Mouse (Mus musculus) kidney, adult 2 months (tissue): Measurements from ENCODE around the gene Cmklr1. TPM values are rescaled to one million over a fixed set of nuclear protein-coding genes. Genes with fewer than 3 reads are reported as not detected.

Experiments
- DNase-seq: peaks from one replicate; pipeline ENCODE4 v3.0.0; 2021
- H3K27ac ChIP-seq: fragments of 200-500 bp; 2 replicates; pipeline ENCODE4 v1.5.1; 2012; ENCODE audit warnings: low read depth, low read length, control low read depth, inconsistent platforms; ENCODE audit not compliant: insufficient read depth
- H3K27me3 ChIP-seq: fragments of 200-500 bp; replicated peaks from 2 replicates; pipeline ENCODE4 v1.6.1; 2012; ENCODE audit warnings: mild to moderate bottlenecking, moderate library complexity, low read length, inconsistent platforms; ENCODE audit not compliant: control insufficient read depth, insufficient read depth
- H3K36me3 ChIP-seq: fragments of 200-500 bp; 2 replicates; pipeline ENCODE4 v1.6.1; 2012; ENCODE audit warnings: mild to moderate bottlenecking, moderate library complexity, low read length, inconsistent platforms; ENCODE audit not compliant: control insufficient read depth, insufficient read depth
- H3K4me1 ChIP-seq: fragments of 200-500 bp; 2 replicates; pipeline ENCODE4 v1.6.1; 2011; ENCODE audit warnings: low read length; ENCODE audit not compliant: control insufficient read depth, insufficient read depth
- H3K4me3 ChIP-seq: fragments of 200-500 bp; 2 replicates; pipeline ENCODE4 v1.5.1; 2011; ENCODE audit warnings: mild to moderate bottlenecking, low read depth, low read length, control low read depth; ENCODE audit not compliant: insufficient read depth
- CTCF ChIP-seq: fragments of 200-500 bp; conservative IDR thresholded peaks from 2 replicates; pipeline ENCODE4 v1.5.1; 2011; ENCODE audit warnings: low read depth, mild to moderate bottlenecking, control low read depth, low read length, moderate library complexity, mixed read lengths; ENCODE audit not compliant: insufficient read depth, insufficient read length
- POLR2A ChIP-seq: fragments of 200-500 bp; IDR thresholded peaks from one replicate; pipeline ENCODE4 v1.6.1; 2011; ENCODE audit warnings: low read depth, low read length, control low read depth
- WGBS: fragments of 180-500 bp; shearing (Covaris S2); methylation state at CpG from one replicate; pipeline ENCODE4 v1.1.7; 2018; 5-methylcytosine and 5-hydroxymethylcytosine counted together
- polyA plus RNA-seq: library from polyadenylated mRNA; depleted of rRNA; stranded (reverse); fragments of >200 nt; gene quantifications from 2 replicates; pipeline ENCODE4 v1.2.3, GENCODE M21; 2012

Gene Cmklr1
- polyA plus RNA-seq, 1 experiment: 19.4 TPM

- DNase-seq: no peak
- Histone ChIP-seq H3K4me3 (no peak overlapping the region), H3K27ac (no peak overlapping the region), H3K4me1 (no peaks in the 10 kb centered on the region), H3K36me3 (no peaks in the 10 kb centered on the region), H3K27me3 (no peaks in the 10 kb centered on the region)
- 54% methylated on average over 2 of the region's 2 CpGs for WGBS
- TF ChIP-seq CTCF: no peak
- TF ChIP-seq POLR2A: no peak
Observed at GRCm38 (mm10) chr5:113623052-113623451, 27.2 kb downstream of the Cmklr1 start.

GRCm38 (mm10) chr5:113620999-113621398 is 29.2 kb downstream of the Cmklr1 start:
- TF ChIP-seq CTCF (no peak), POLR2A (no peak)
- 62% methylated on average over 7 of the region's 7 CpGs for WGBS
- DNase-seq: no peak

GRCm38 (mm10) chr5:113620130-113620716 is 30.0 kb downstream of the Cmklr1 start:
- no peaks in the 10 kb centered on the region for H3K36me3 ChIP-seq
- H3K27ac ChIP-seq: no peak overlapping the region
- H3K4me1 ChIP-seq: no peaks in the 10 kb centered on the region
- TF ChIP-seq CTCF: no peak
- no peak for TF ChIP-seq POLR2A
- 63% methylated on average over 16 of the region's 16 CpGs for WGBS
- no peaks in the 10 kb centered on the region for H3K27me3 ChIP-seq
- DNase-seq: no peak
- H3K4me3 ChIP-seq: no peak overlapping the region

More at GRCm38 (mm10) chr5:113620999-113621398, 29.2 kb downstream of the Cmklr1 start:
- Histone ChIP-seq H3K36me3 (no peaks in the 10 kb centered on the region), H3K27me3 (no peaks in the 10 kb centered on the region), H3K27ac (no peak overlapping the region), H3K4me1 (no peaks in the 10 kb centered on the region), H3K4me3 (no peak overlapping the region)

GRCm38 (mm10) chr5:113619151-113619550 is 31.1 kb downstream of the Cmklr1 start:
- Histone ChIP-seq H3K27me3 (no peaks in the 10 kb centered on the region), H3K4me3 (no peak overlapping the region), H3K27ac (no peak overlapping the region), H3K4me1 (no peaks in the 10 kb centered on the region), H3K36me3 (no peaks in the 10 kb centered on the region)
- no peak for DNase-seq
- no peak for TF ChIP-seq CTCF
- no peak for TF ChIP-seq POLR2A
- 86% methylated on average over 1 of the region's 1 CpGs for WGBS

- Histone ChIP-seq H3K36me3 (no peaks in the 10 kb centered on the region), H3K27ac (no peak overlapping the region), H3K4me1 (no peaks in the 10 kb centered on the region), H3K27me3 (no peaks in the 10 kb centered on the region), H3K4me3 (no peak overlapping the region)
- no peak for DNase-seq
- 89% methylated on average over 4 of the region's 4 CpGs for WGBS
- TF ChIP-seq POLR2A (no peak), CTCF (no peak)
Observed at GRCm38 (mm10) chr5:113618716-113619115, 31.5 kb downstream of the Cmklr1 start.

GRCm38 (mm10) chr5:113611771-113612233 is 38.4 kb downstream of the Cmklr1 start:
- no peak for TF ChIP-seq POLR2A
- TF ChIP-seq CTCF: no peak
- WGBS: 45% methylated on average over 12 of the region's 12 CpGs
- Histone ChIP-seq H3K36me3 (no peaks in the 10 kb centered on the region), H3K4me1 (no peaks in the 10 kb centered on the region), H3K27me3 (no peaks in the 10 kb centered on the region), H3K4me3 (no peak overlapping the region), H3K27ac (no peak overlapping the region)
- DNase-seq: no peak

- no peak overlapping the region for H3K4me3 ChIP-seq
- H3K36me3 ChIP-seq: no peaks in the 10 kb centered on the region
- no peaks in the 10 kb centered on the region for H3K4me1 ChIP-seq
- H3K27ac ChIP-seq: no peak overlapping the region
- no peak for DNase-seq
- no peaks in the 10 kb centered on the region for H3K27me3 ChIP-seq
- TF ChIP-seq POLR2A (no peak), CTCF (no peak)
- WGBS: 78% methylated on average over 6 of the region's 6 CpGs
Observed at GRCm38 (mm10) chr5:113611131-113611530, 39.1 kb downstream of the Cmklr1 start.

GRCm38 (mm10) chr5:113610490-113610889 is 39.7 kb downstream of the Cmklr1 start:
- Histone ChIP-seq H3K36me3 (no peaks in the 10 kb centered on the region), H3K4me3 (no peak overlapping the region), H3K4me1 (no peaks in the 10 kb centered on the region), H3K27ac (no peak overlapping the region), H3K27me3 (no peaks in the 10 kb centered on the region)
- WGBS: 54% methylated on average over 6 of the region's 6 CpGs
- TF ChIP-seq CTCF: no peak
- TF ChIP-seq POLR2A: no peak
- no peak for DNase-seq
